Mouse (Mus musculus) heart, adult 2 months (tissue): Measurements from ENCODE around the gene Col6a3. TPM values are rescaled to one million over a fixed set of nuclear protein-coding genes. Genes with fewer than 3 reads are reported as not detected.

ENCODE experiments used
- DNase-seq, 2 experiments: peaks; one replicate each; pipeline ENCODE4 v3.0.0; 2021
- H3K27ac ChIP-seq: fragments of 200-600 bp; 2 replicates; pipeline ENCODE4 v1.8.1; 2022
- H3K27me3 ChIP-seq: fragments of 200-500 bp; 2 replicates; pipeline ENCODE4 v1.6.1; 2012; ENCODE audit warnings: mild to moderate bottlenecking, low read length, inconsistent platforms, mixed read lengths; ENCODE audit not compliant: control insufficient read depth, insufficient read depth
- H3K36me3 ChIP-seq: fragments of 200-500 bp; 2 replicates; pipeline ENCODE4 v1.6.1; 2012; ENCODE audit warnings: low read length, inconsistent platforms; ENCODE audit not compliant: control insufficient read depth, insufficient read depth
- H3K4me1 ChIP-seq: fragments of 200-500 bp; 2 replicates; pipeline ENCODE4 v1.6.1; 2011; ENCODE audit warnings: low read length; ENCODE audit not compliant: control insufficient read depth, insufficient read depth
- H3K4me3 ChIP-seq: fragments of 200-600 bp; 2 replicates; pipeline ENCODE4 v1.8.1; 2022
- H3K79me2 ChIP-seq: fragments of 200-500 bp; replicated peaks from 2 replicates; pipeline ENCODE4 v1.6.1; 2012; ENCODE audit warnings: mild to moderate bottlenecking, inconsistent platforms, low read length, moderate library complexity, mixed read lengths; ENCODE audit not compliant: control insufficient read depth, insufficient read depth
- H3K9ac ChIP-seq: fragments of 200-500 bp; 2 replicates; pipeline ENCODE4 v1.6.1; 2012; ENCODE audit warnings: low read depth, mild to moderate bottlenecking, control low read depth, inconsistent platforms, low read length, mixed read lengths
- CTCF ChIP-seq: fragments of 200-600 bp; IDR thresholded peaks from 2 replicates; pipeline ENCODE4 v1.8.1; 2022; ENCODE audit warnings: antibody characterized with exemption, mild to moderate bottlenecking, moderate library complexity
- EP300 ChIP-seq: fragments of 200-500 bp; IDR thresholded peaks from 2 replicates; pipeline ENCODE4 v1.6.1; 2011; ENCODE audit warnings: low read depth, low read length, control low read depth; ENCODE audit not compliant: insufficient read depth
- POLR2A ChIP-seq: fragments of 200-500 bp; IDR thresholded peaks from 2 replicates; pipeline ENCODE4 v1.6.1; 2011; ENCODE audit warnings: mild to moderate bottlenecking, low read depth, low read length, control low read depth; ENCODE audit not compliant: insufficient read depth
- WGBS: fragments of 180-500 bp; shearing (Covaris S2); methylation state at CpG from one replicate; pipeline ENCODE4 v1.1.7; 2018; 5-methylcytosine and 5-hydroxymethylcytosine counted together
- intact Hi-C: fragments of 180-260 bp; cut with DNase I; formaldehyde crosslinking; loops from one replicate; pipeline ENCODE4 v1.15.1; 2025
- polyA plus RNA-seq: library from polyadenylated mRNA; depleted of rRNA; stranded (reverse); fragments of >200 nt; gene quantifications from 2 replicates; pipeline ENCODE4 v1.2.3, GENCODE M21; 2012
- total RNA-seq, 2 experiments: library from RNA; stranded (reverse); gene quantifications; 2 replicates each; pipeline ENCODE4 v1.2.3; 2021

Gene Col6a3
- total and polyA plus RNA-seq, 3 experiments: 15.8 to 35.9 (median 16.8) TPM

DNA sequence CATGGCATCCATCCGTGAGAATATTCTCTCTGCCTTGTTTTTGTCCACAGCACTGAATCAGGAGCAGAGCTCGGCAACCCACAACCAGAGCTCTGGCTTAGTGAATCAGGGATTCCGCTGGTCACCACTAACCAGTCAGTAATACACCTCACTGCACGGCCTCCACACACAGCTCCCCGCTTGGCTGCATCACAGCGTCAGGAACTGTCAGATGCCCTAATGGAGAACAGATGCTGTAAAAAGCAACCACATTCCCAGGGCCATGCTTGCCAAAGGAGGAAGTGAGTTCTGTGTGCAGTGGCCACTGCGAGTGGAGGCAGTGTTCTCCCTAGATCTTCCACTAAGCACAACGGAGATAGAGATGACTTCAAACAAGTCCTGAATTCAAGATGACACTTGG, 93.6 kb downstream of the Col6a3 start:
- intact Hi-C loops: loop anchor here (5.0 kb wide), 2 partner anchors 92 to 98 kb away; partner anchors contain the start of gene Col6a3
- WGBS: 60% methylated on average over 8 of the region's 8 CpGs
- H3K27me3 ChIP-seq: no peaks in the 10 kb centered on the region
- H3K9ac ChIP-seq: no peak overlapping the region
- H3K79me2 ChIP-seq: no peaks in the 10 kb centered on the region
- TF ChIP-seq EP300 (0 out of 2 replicates have a peak, but pooled peaks have one; percentile 55), CTCF (no peak)
- H3K27ac ChIP-seq: no peak overlapping the region
- peak; percentile 47 to 58 for DNase-seq
- no peaks in the 10 kb centered on the region; the same call in 1 of the 2 replicates for H3K4me1 ChIP-seq
- no peak overlapping the region for H3K4me3 ChIP-seq
- H3K36me3 ChIP-seq: no peaks in the 10 kb centered on the region

GRCm38 (mm10) chr1:90748544-90748943, 95.2 kb downstream of the Col6a3 start:
- Histone ChIP-seq H3K4me3 (no peak overlapping the region), H3K9ac (no peak overlapping the region), H3K4me1 (no peaks in the 10 kb centered on the region; the same call in 1 of the 2 replicates), H3K27ac (no peak overlapping the region), H3K27me3 (no peaks in the 10 kb centered on the region), H3K36me3 (no peaks in the 10 kb centered on the region), H3K79me2 (no peaks in the 10 kb centered on the region)
- WGBS: 53% methylated on average over 4 of the region's 4 CpGs
- intact Hi-C loops: no loop called here
- DNase-seq: no peak
- TF ChIP-seq POLR2A: no peak
- TF ChIP-seq CTCF: no peak
- TF ChIP-seq EP300: no peak

GRCm38 (mm10) chr1:90743941-90744386, 99.8 kb downstream of the Col6a3 start:
- no peaks in the 10 kb centered on the region for H3K27me3 ChIP-seq
- no peak overlapping the region; the same call in 1 of the 2 replicates for H3K27ac ChIP-seq
- WGBS: 20% methylated on average over 14 of the region's 14 CpGs
- H3K9ac ChIP-seq: no peak overlapping the region
- intact Hi-C loops: no loop called here
- 0 out of 2 replicates have a peak, but pooled peaks have one; percentile 14 for TF ChIP-seq EP300
- no peak for TF ChIP-seq CTCF
- H3K4me3 ChIP-seq: no peak overlapping the region
- H3K79me2 ChIP-seq: no peaks in the 10 kb centered on the region
- peak; percentile 52 to 67 for DNase-seq
- H3K36me3 ChIP-seq: no peaks in the 10 kb centered on the region
- H3K4me1 ChIP-seq: no peaks in the 10 kb centered on the region

DNA sequence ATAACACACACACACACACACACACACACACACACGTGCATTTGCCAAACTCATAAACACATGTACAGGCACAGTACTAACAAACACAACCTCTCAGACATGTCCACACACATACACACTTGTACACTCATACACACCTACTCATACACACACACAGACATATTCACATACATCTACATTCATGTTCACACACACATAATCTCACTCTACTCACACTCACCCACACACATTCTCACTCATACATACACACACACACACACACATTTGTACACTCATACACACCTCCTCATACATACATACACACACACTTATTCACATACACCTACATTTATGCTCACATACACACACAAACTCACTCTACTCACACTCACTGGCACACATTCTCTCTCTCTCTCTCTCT, 100.3 kb downstream of the Col6a3 start:
- no peak for TF ChIP-seq POLR2A
- no peak for TF ChIP-seq CTCF
- no peak for TF ChIP-seq EP300
- no peaks in the 10 kb centered on the region for H3K27me3 ChIP-seq
- no peak overlapping the region for H3K4me3 ChIP-seq
- intact Hi-C loops: no loop called here
- 68% methylated on average over 1 of the region's 1 CpGs for WGBS
- no peak overlapping the region for H3K27ac ChIP-seq
- H3K4me1 ChIP-seq: no peaks in the 10 kb centered on the region
- no peaks in the 10 kb centered on the region for H3K79me2 ChIP-seq
- H3K36me3 ChIP-seq: no peaks in the 10 kb centered on the region
- no peak overlapping the region for H3K9ac ChIP-seq
- no peak for DNase-seq

GRCm38 (mm10) chr1:90742641-90743040, 101.1 kb downstream of the Col6a3 start:
- no peak for DNase-seq
- H3K9ac ChIP-seq: no peak overlapping the region
- no peaks in the 10 kb centered on the region for H3K36me3 ChIP-seq
- intact Hi-C loops: no loop called here
- H3K27me3 ChIP-seq: no peaks in the 10 kb centered on the region
- 89% methylated on average over 7 of the region's 7 CpGs for WGBS
- H3K4me3 ChIP-seq: no peak overlapping the region
- H3K4me1 ChIP-seq: no peaks in the 10 kb centered on the region
- no peaks in the 10 kb centered on the region for H3K79me2 ChIP-seq
- no peak overlapping the region for H3K27ac ChIP-seq
- TF ChIP-seq EP300: no peak
- no peak for TF ChIP-seq CTCF
- TF ChIP-seq POLR2A: no peak

GRCm38 (mm10) chr1:90740216-90741170, 103.3 kb downstream of the Col6a3 start:
- Histone ChIP-seq H3K27ac (no peak overlapping the region), H3K4me1 (no peaks in the 10 kb centered on the region), H3K79me2 (no peaks in the 10 kb centered on the region), H3K9ac (no peak overlapping the region), H3K4me3 (no peak overlapping the region), H3K36me3 (no peaks in the 10 kb centered on the region), H3K27me3 (no peaks in the 10 kb centered on the region)
- DNase-seq: no peak
- 78% methylated on average over 11 of the region's 11 CpGs for WGBS
- TF ChIP-seq EP300: no peak
- TF ChIP-seq CTCF: no peak
- TF ChIP-seq POLR2A: no peak
- intact Hi-C loops: no loop called here
